Mouse (Mus musculus) forebrain, embryonic 14.5 days (tissue): ENCODE data around the gene Psmc5. TPM values are rescaled to one million over a fixed set of nuclear protein-coding genes. Genes with fewer than 3 reads are reported as not detected.

Experiments used
- ATAC-seq: fragments of 200-750 bp; cut with Nextera tagmentation; 2 replicates; pipeline ENCODE4 v1.8.0; 2017; ENCODE audit warnings: mild to moderate bottlenecking, moderate library complexity
- DNase-seq: peaks from one replicate; pipeline ENCODE4 v3.0.0-alpha.2; 2015; ENCODE audit warnings: low spot score
- H3K27ac ChIP-seq: fragments of 300-500 bp; sonication (generic); 2 replicates; pipeline ENCODE4 v1.5.1; 2014; ENCODE audit warnings: low read depth, mild to moderate bottlenecking, control low read depth, low read length, moderate library complexity
- H3K27me3 ChIP-seq: fragments of 300-500 bp; sonication (generic); replicated peaks from 2 replicates; pipeline ENCODE4 v1.6.1; 2014; ENCODE audit warnings: low read length, control low read depth, mixed read lengths; ENCODE audit not compliant: control insufficient read depth, insufficient read depth
- H3K36me3 ChIP-seq: fragments of 300-500 bp; sonication (generic); 2 replicates; pipeline ENCODE4 v1.6.1; 2014; ENCODE audit warnings: low read length, control low read depth; ENCODE audit not compliant: control insufficient read depth, insufficient read depth
- H3K4me1 ChIP-seq: fragments of 300-500 bp; sonication (generic); 2 replicates; pipeline ENCODE4 v1.6.1; 2014; ENCODE audit warnings: antibody characterized with exemption, low read length, control low read depth; ENCODE audit not compliant: control insufficient read depth, insufficient read depth
- H3K4me2 ChIP-seq: fragments of 300-500 bp; sonication (generic); 2 replicates; pipeline ENCODE4 v1.6.1; 2014; ENCODE audit warnings: mild to moderate bottlenecking, control low read depth, low read length
- H3K4me3 ChIP-seq: fragments of 300-500 bp; sonication (generic); 2 replicates; pipeline ENCODE4 v1.5.1; 2014; ENCODE audit warnings: low read depth, low read length, control low read depth
- H3K9ac ChIP-seq: fragments of 300-500 bp; sonication (generic); 2 replicates; pipeline ENCODE4 v1.6.1; 2014; ENCODE audit warnings: mild to moderate bottlenecking, low read length, control low read depth, moderate library complexity
- H3K9me3 ChIP-seq: fragments of 300-500 bp; sonication (generic); replicated peaks from 2 replicates; pipeline ENCODE4 v1.6.1; 2016; ENCODE audit warnings: low read length, control low read depth, mixed read lengths; ENCODE audit not compliant: control insufficient read depth
- WGBS: fragments of 180-500 bp; shearing (Covaris S2); extraction: QIAGEN DNeasy Blood & Tissue Kit; methylation state at CpG from one replicate; pipeline ENCODE4 v1.1.7; 2014; 5-methylcytosine and 5-hydroxymethylcytosine counted together
- polyA plus RNA-seq: library from polyadenylated mRNA; unstranded; fragments of >200 nt; fragmentation: Nextera tagmentation; extraction: Ambion mirVana; gene quantifications from 2 replicates; pipeline ENCODE4 v1.2.1, GENCODE M21; 2014

Gene Psmc5
- polyA plus RNA-seq, 1 experiment from 2014 or later = 286 TPM

- no peaks in the 10 kb centered on the region for H3K9me3 ChIP-seq
- no peak overlapping the region for H3K27ac ChIP-seq
- 66% methylated on average over 11 of the region's 11 CpGs for WGBS
- H3K36me3 ChIP-seq = no peaks in the 10 kb centered on the region
- no peaks in the 10 kb centered on the region for H3K4me1 ChIP-seq
- no peaks in the 10 kb centered on the region for H3K27me3 ChIP-seq
- peak; percentile 29 for DNase-seq
- ATAC-seq = no peak
- no peak overlapping the region for H3K4me3 ChIP-seq
- H3K9ac ChIP-seq = no peak overlapping the region
- H3K4me2 ChIP-seq = no peak overlapping the region
These were observed 31.0 kb downstream of the Psmc5 start for GRCm38 (mm10) chr11:106286987-106287386.

- ATAC-seq (no peak), DNase-seq (peak; percentile 31)
- no peak overlapping the region for H3K4me3 ChIP-seq
- no peak overlapping the region for H3K27ac ChIP-seq
- H3K4me2 ChIP-seq = no peak overlapping the region
- no peaks in the 10 kb centered on the region for H3K4me1 ChIP-seq
- no peak overlapping the region for H3K9ac ChIP-seq
- WGBS = 60% methylated on average over 8 of the region's 8 CpGs
- H3K27me3 ChIP-seq = no peaks in the 10 kb centered on the region
- no peaks in the 10 kb centered on the region for H3K36me3 ChIP-seq
- H3K9me3 ChIP-seq = no peaks in the 10 kb centered on the region
These were observed 33.4 kb downstream of the Psmc5 start for GRCm38 (mm10) chr11:106289369-106289768.

- no peak overlapping the region for H3K4me3 ChIP-seq
- H3K9me3 ChIP-seq = no peaks in the 10 kb centered on the region
- H3K4me1 ChIP-seq = no peaks in the 10 kb centered on the region
- WGBS = 94% methylated on average over 5 of the region's 5 CpGs
- H3K4me2 ChIP-seq = no peak overlapping the region
- no peak for DNase-seq
- no peak for ATAC-seq
- no peak overlapping the region for H3K9ac ChIP-seq
- no peaks in the 10 kb centered on the region for H3K36me3 ChIP-seq
- H3K27ac ChIP-seq = no peak overlapping the region
- H3K27me3 ChIP-seq = no peaks in the 10 kb centered on the region
These were observed 34.4 kb downstream of the Psmc5 start for GRCm38 (mm10) chr11:106290376-106290775.

DNA sequence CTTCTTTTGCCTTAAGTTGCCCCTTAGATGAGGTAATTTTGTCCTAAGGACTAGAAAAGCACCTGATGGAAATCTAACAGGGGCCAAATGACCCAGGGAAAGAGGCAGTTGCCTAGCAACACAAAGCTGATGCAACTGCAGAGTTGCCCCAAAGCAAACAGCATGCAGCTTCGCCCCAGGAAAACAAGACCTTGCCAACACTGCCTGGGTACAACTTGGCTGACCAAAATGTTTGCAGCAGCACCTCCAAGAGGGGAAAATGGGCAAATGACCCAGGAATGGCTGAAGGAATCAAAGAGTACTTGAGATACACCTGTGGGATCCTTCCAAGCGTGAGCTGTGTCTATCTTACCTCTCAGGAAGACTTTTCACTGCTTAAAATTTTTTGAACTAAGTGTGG, 35.9 kb downstream of the Psmc5 start:
- no peak overlapping the region for H3K4me3 ChIP-seq
- DNase-seq = no peak
- 94% methylated on average over 2 of the region's 2 CpGs for WGBS

GRCm38 (mm10) chr11:106301765-106302164, 45.8 kb downstream of the Psmc5 start, which contains the start of gene Gh:
Gene Gh, minus strand, starts transcription at chr11:106301865.
- Histone ChIP-seq H3K4me1 (no peaks in the 10 kb centered on the region), H3K4me2 (no peak within 1 kb of the TSS), H3K27me3 (no peaks in the 10 kb centered on the region), H3K9ac (no peak within 1 kb of the TSS), H3K4me3 (no peak within 1 kb of the TSS), H3K36me3 (no peaks in the 10 kb centered on the region), H3K9me3 (no peaks in the 10 kb centered on the region), H3K27ac (no peak within 1 kb of the TSS)
- WGBS = 82% methylated on average over 9 of the region's 9 CpGs
- DNase-seq = no peak
- no peak for ATAC-seq

More for the DNA sequence above, 35.9 kb downstream of the Psmc5 start:
- Histone ChIP-seq H3K27ac (no peak overlapping the region), H3K4me2 (no peak overlapping the region), H3K27me3 (no peaks in the 10 kb centered on the region), H3K4me1 (no peaks in the 10 kb centered on the region), H3K9me3 (no peaks in the 10 kb centered on the region), H3K9ac (no peak overlapping the region), H3K36me3 (no peaks in the 10 kb centered on the region)
- no peak for ATAC-seq

- H3K9me3 ChIP-seq = no peaks in the 10 kb centered on the region
- 24% methylated on average over 2 of the region's 2 CpGs for WGBS
- 0 out of 2 replicates have a peak, but pooled peaks have one; percentile 48 for ATAC-seq
These were observed 46.7 kb downstream of the Psmc5 start for GRCm38 (mm10) chr11:106302634-106303033.

GRCm38 (mm10) chr11:106305348-106306064, 49.6 kb downstream of the Psmc5 start:
- H3K9me3 ChIP-seq = no peaks in the 10 kb centered on the region

More at GRCm38 (mm10) chr11:106302634-106303033, 46.7 kb downstream of the Psmc5 start:
- H3K4me1 ChIP-seq = no peaks in the 10 kb centered on the region
- no peak overlapping the region for H3K9ac ChIP-seq
- no peaks in the 10 kb centered on the region for H3K36me3 ChIP-seq
- no peaks in the 10 kb centered on the region for H3K27me3 ChIP-seq
- DNase-seq = peak; percentile 67
- H3K4me3 ChIP-seq = no peak overlapping the region
- no peak overlapping the region for H3K27ac ChIP-seq
- H3K4me2 ChIP-seq = no peak overlapping the region

GRCm38 (mm10) chr11:106306065-106306385, 50.1 kb downstream of the Psmc5 start:
- ATAC-seq = no peak
- 96% methylated on average over 3 of the region's 3 CpGs for WGBS
- Histone ChIP-seq H3K27me3 (no peaks in the 10 kb centered on the region), H3K27ac (no peak overlapping the region), H3K9me3 (no peaks in the 10 kb centered on the region), H3K36me3 (no peaks in the 10 kb centered on the region), H3K4me3 (no peak overlapping the region), H3K4me2 (no peak overlapping the region), H3K4me1 (no peaks in the 10 kb centered on the region), H3K9ac (no peak overlapping the region)
- no peak for DNase-seq

More at GRCm38 (mm10) chr11:106305348-106306064, 49.6 kb downstream of the Psmc5 start:
- DNase-seq (no peak), ATAC-seq (no peak)
- Histone ChIP-seq H3K4me1 (no peaks in the 10 kb centered on the region), H3K36me3 (no peaks in the 10 kb centered on the region), H3K27ac (no peak overlapping the region), H3K9ac (no peak overlapping the region), H3K4me3 (no peak overlapping the region), H3K27me3 (no peaks in the 10 kb centered on the region), H3K4me2 (no peak overlapping the region)
- 85% methylated on average over 10 of the region's 10 CpGs for WGBS

- no peaks in the 10 kb centered on the region for H3K4me1 ChIP-seq
- H3K36me3 ChIP-seq = no peaks in the 10 kb centered on the region
- no peak overlapping the region for H3K4me3 ChIP-seq
- H3K9me3 ChIP-seq = no peaks in the 10 kb centered on the region
- H3K4me2 ChIP-seq = no peak overlapping the region
- no peak overlapping the region for H3K9ac ChIP-seq
- no peak overlapping the region for H3K27ac ChIP-seq
- H3K27me3 ChIP-seq = no peaks in the 10 kb centered on the region
- 69% methylated on average over 9 of the region's 9 CpGs for WGBS
- ATAC-seq (no peak), DNase-seq (no peak)
These were observed 50.8 kb downstream of the Psmc5 start for GRCm38 (mm10) chr11:106306758-106307157.
